Mouse (Mus musculus) adrenal gland, postnatal 14 days (tissue): ENCODE measurements around the gene Atp2c1. TPM values are rescaled to one million over a fixed set of nuclear protein-coding genes. Genes with fewer than 3 reads are reported as not detected.

Experiments
- DNase-seq: peaks from one replicate; pipeline ENCODE4 v3.0.0; 2021; ENCODE audit warnings: mixed read lengths
- total RNA-seq: library from RNA; stranded (reverse); gene quantifications from 2 replicates; pipeline ENCODE4 v1.2.3, GENCODE M21; 2021

Atp2c1 gene
- total RNA-seq, 1 experiment from 2014 or later, result 63.8 TPM

- DNase-seq, result no peak
Observed at GRCm38 (mm10) chr9:105492744-105493143, 34.4 kb downstream of the Atp2c1 start.

GRCm38 (mm10) chr9:105488363-105488762 is 38.8 kb downstream of the Atp2c1 start:
- DNase-seq, result no peak

- DNase-seq, result peak; percentile 43
Observed at GRCm38 (mm10) chr9:105484338-105485084, 42.6 kb downstream of the Atp2c1 start.

- no peak for DNase-seq
Observed at GRCm38 (mm10) chr9:105483880-105484279, 43.2 kb downstream of the Atp2c1 start.

- no peak for DNase-seq
Observed at GRCm38 (mm10) chr9:105482715-105483510, 44.2 kb downstream of the Atp2c1 start.

- DNase-seq, result peak; percentile 55
Observed at GRCm38 (mm10) chr9:105482070-105482469, 45.0 kb downstream of the Atp2c1 start.

GRCm38 (mm10) chr9:105476134-105476533 is 51.0 kb downstream of the Atp2c1 start:
- DNase-seq, result no peak

- no peak for DNase-seq
Observed at GRCm38 (mm10) chr9:105474910-105475309, 52.2 kb downstream of the Atp2c1 start.

GRCm38 (mm10) chr9:105467787-105468186 is 59.3 kb downstream of the Atp2c1 start:
- DNase-seq, result peak; percentile 25

- no peak for DNase-seq
Observed at GRCm38 (mm10) chr9:105461496-105461895, 65.6 kb downstream of the Atp2c1 start.

- DNase-seq, result peak; percentile 53
Observed at GRCm38 (mm10) chr9:105459032-105459431, 68.1 kb downstream of the Atp2c1 start.

- DNase-seq, result no peak
Observed at GRCm38 (mm10) chr9:105408549-105408948, 118.6 kb downstream of the Atp2c1 start.

- peak; percentile 97 for DNase-seq
Observed at GRCm38 (mm10) chr9:105395218-105395627, 131.9 kb downstream of the Atp2c1 start, which contains the start of the genes Aste1 and Nek11. TSS of gene Aste1 (plus strand) at chr9:105395392. TSS of gene Nek11 (minus strand) at chr9:105395524.

GRCm38 (mm10) chr9:105394720-105395119 is 132.4 kb downstream of the Atp2c1 start:
- no peak for DNase-seq

- no peak for DNase-seq
Observed at GRCm38 (mm10) chr9:105390616-105391015, 136.5 kb downstream of the Atp2c1 start.

- DNase-seq, result peak; percentile 79
Observed at GRCm38 (mm10) chr9:105389289-105389688, 137.8 kb downstream of the Atp2c1 start.

- no peak for DNase-seq
Observed at GRCm38 (mm10) chr9:105387403-105387802, 139.7 kb downstream of the Atp2c1 start.

GRCm38 (mm10) chr9:105379533-105380145 is 147.5 kb downstream of the Atp2c1 start:
- no peak for DNase-seq

- DNase-seq, result no peak
Observed at GRCm38 (mm10) chr9:105377622-105378021, 149.5 kb downstream of the Atp2c1 start.

- DNase-seq, result no peak
Observed at GRCm38 (mm10) chr9:105376954-105377530, 150.1 kb downstream of the Atp2c1 start.

- no peak for DNase-seq
Observed at GRCm38 (mm10) chr9:105376411-105376810, 150.7 kb downstream of the Atp2c1 start.

GRCm38 (mm10) chr9:105374361-105374760 is 152.8 kb downstream of the Atp2c1 start:
- DNase-seq, result no peak
